9 mouse cellular contexts compared by ENCODE assay signal in genomic region chr17:56829795-56830194, GRCm38 (mm10). TPM values are rescaled to one million over a fixed set of nuclear protein-coding genes. Genes with fewer than 3 reads are reported as not detected.
A peak's percentile ranks its signal among the peaks of the same experiment; 100 is the strongest.
DNase-seq lines count a peak whose midpoint lies in the region; ATAC-seq and TF ChIP-seq lines count a peak whose summit lies in the region.
"Had no signal": no experiment of that assay in that cellular context is flagged by ENCODE, and none has a peak within 500 bp of the region (broad histone marks: within the 10 kb centered on the region; RNA-seq: fewer than 3 reads in every experiment).

No protein-coding gene starts in this region.

- WGBS in thymus, adult 2 months = 20% methylated on average over 27 of the region's 27 CpGs
- under 1% methylated on average over 27 of the region's 27 CpGs for WGBS in hindbrain, embryonic 12.5 days
- WGBS in midbrain, embryonic 11.5 days = under 1% methylated on average over 27 of the region's 27 CpGs

- no peak for ATAC-seq in hindbrain, embryonic 12.5 days (ENCODE audit: low FRiP score)
- no peak for ATAC-seq in midbrain, embryonic 11.5 days (ENCODE audit: low FRiP score)

- H3K27me3 ChIP-seq in thymus, adult 2 months (ENCODE audit: control insufficient read depth, insufficient read depth, low read length) = peaks cover 4% of the 10 kb centered on the region; the same call in 1 of the 2 replicates
- H3K27me3 ChIP-seq in hindbrain, embryonic 12.5 days = peaks cover 29% of the 10 kb centered on the region
- peaks cover 2% of the 10 kb centered on the region; the same call in 1 of the 2 replicates for H3K27me3 ChIP-seq in midbrain, embryonic 11.5 days (ENCODE audit: control insufficient read depth, insufficient read depth, low read length)

- no peaks in the 10 kb centered on the region for H3K36me3 ChIP-seq in thymus, adult 2 months (ENCODE audit: control insufficient read depth, insufficient read depth, low read length)
- no peaks in the 10 kb centered on the region for H3K36me3 ChIP-seq in hindbrain, embryonic 12.5 days
- no peaks in the 10 kb centered on the region for H3K36me3 ChIP-seq in midbrain, embryonic 11.5 days (ENCODE audit: control insufficient read depth, insufficient read depth, low read length)

- peak; percentile 14 for DNase-seq in cerebellum, adult 11 months
- DNase-seq in cerebellum, adult 9-10 months = no peak
- DNase-seq in thymus, adult 2 months = peak; percentile 23
- no peak for DNase-seq in thymus, postnatal 10 days (ENCODE audit: low spot score in 2 of 2)
- DNase-seq in midbrain, embryonic 11.5 days (ENCODE audit: low spot score, missing footprints) = peak; percentile 95
- no peak for DNase-seq in left cerebral cortex, adult 18-20 months (ENCODE audit: low spot score in 2 of 2)
- no peak for DNase-seq in gastrocnemius, postnatal 10 days

- H3K9ac ChIP-seq in hindbrain, embryonic 12.5 days = peak overlapping the region; percentile 60
- H3K9ac ChIP-seq in midbrain, embryonic 11.5 days (ENCODE audit: low read length) = peak overlapping the region; percentile 73

- H3K4me3 ChIP-seq in thymus, adult 2 months (ENCODE audit: control insufficient read depth, insufficient read depth, low read length) = peak overlapping the region; percentile 46
- peak overlapping the region; percentile 68 for H3K4me3 ChIP-seq in hindbrain, embryonic 12.5 days
- peak overlapping the region; percentile 68 for H3K4me3 ChIP-seq in midbrain, embryonic 11.5 days (ENCODE audit: low read depth, low read length)

- peak overlapping the region; percentile 77 for H3K4me2 ChIP-seq in hindbrain, embryonic 12.5 days (replicated peaks)
- peak overlapping the region; percentile 71 for H3K4me2 ChIP-seq in midbrain, embryonic 11.5 days

- H3K27ac ChIP-seq in thymus, adult 2 months (ENCODE audit: control insufficient read depth, insufficient read depth, low read length) = no peak overlapping the region
- no peak overlapping the region for H3K27ac ChIP-seq in hindbrain, embryonic 12.5 days
- H3K27ac ChIP-seq in midbrain, embryonic 11.5 days (ENCODE audit: low read depth, low read length) = no peak overlapping the region

- H3K4me1 ChIP-seq in thymus, adult 2 months (replicated peaks; ENCODE audit: control insufficient read depth, insufficient read depth, low read length) = peaks cover 18% of the 10 kb centered on the region
- H3K4me1 ChIP-seq in hindbrain, embryonic 12.5 days = peaks cover 12% of the 10 kb centered on the region
- H3K4me1 ChIP-seq in midbrain, embryonic 11.5 days (ENCODE audit: control insufficient read depth, insufficient read depth, low read length) = peaks cover 13% of the 10 kb centered on the region

- H3K9me3 ChIP-seq in hindbrain, embryonic 12.5 days (replicated peaks) = no peaks in the 10 kb centered on the region
- no peaks in the 10 kb centered on the region for H3K9me3 ChIP-seq in midbrain, embryonic 11.5 days (ENCODE audit: control insufficient read depth, low read length)

- TF ChIP-seq CTCF in thymus, adult 2 months (IDR thresholded peaks at IDR 0.05; ENCODE audit: borderline replicate concordance, control insufficient read depth, extremely low read depth, insufficient read depth, low read length, poor library complexity) = no peak

- TF ChIP-seq POLR2A in thymus, adult 2 months (IDR thresholded peaks at IDR 0.05; ENCODE audit: control insufficient read depth, extremely low read depth, insufficient read depth, low read length, poor library complexity) = no peak

RNA-seq across cellular contexts. Expression of gene Rfx2, which starts 1.0 kb away (rescaled TPM):
- 31.3 and 44.2 TPM in 2 replicates for polyA plus RNA-seq in thymus, adult 2 months (2012; rRNA removed)
- 8.7 and 10.2 TPM in 2 replicates for polyA plus RNA-seq in hindbrain, embryonic 12.5 days (2016; fragmentation: Nextera tagmentation; extraction: Ambion mirVana)
- polyA plus RNA-seq in midbrain, embryonic 11.5 days (2014; fragmentation: Nextera tagmentation; extraction: Ambion mirVana) = 4.6 and 4.8 TPM in 2 replicates
- total RNA-seq in left cerebral cortex, adult 18-20 months (2021) = 1 to 10 TPM; 2.6 to 2.7 TPM
- 1 to 10 TPM; 2.6 to 5.5 TPM for total RNA-seq in gastrocnemius, postnatal 10 days (2021)

RNA-seq across cellular contexts. Expression of gene Acsbg2, which starts 44.5 kb away (rescaled TPM):
- 0.11 TPM in 1 of 2 replicates, not detected in the other for polyA plus RNA-seq in thymus, adult 2 months (2012; rRNA removed)
- polyA plus RNA-seq in hindbrain, embryonic 12.5 days (2016; fragmentation: Nextera tagmentation; extraction: Ambion mirVana) = not detected in 2 replicates
- polyA plus RNA-seq in midbrain, embryonic 11.5 days (2014; fragmentation: Nextera tagmentation; extraction: Ambion mirVana) = not detected in 2 replicates
- not detected for total RNA-seq in left cerebral cortex, adult 18-20 months (2021)
- not detected for total RNA-seq in gastrocnemius, postnatal 10 days (2021)
- polyA plus RNA-seq: C2C12 had no signal

RNA-seq across cellular contexts. Expression of gene 1700061G19Rik, which starts 45.5 kb away (rescaled TPM):
- 0.10 and 0.19 TPM in 2 replicates for polyA plus RNA-seq in thymus, adult 2 months (2012; rRNA removed)
- polyA plus RNA-seq in hindbrain, embryonic 12.5 days (2016; fragmentation: Nextera tagmentation; extraction: Ambion mirVana) = 0.27 and 0.52 TPM in 2 replicates
- 0.11 and 0.25 TPM in 2 replicates for polyA plus RNA-seq in midbrain, embryonic 11.5 days (2014; fragmentation: Nextera tagmentation; extraction: Ambion mirVana)
- total RNA-seq in left cerebral cortex, adult 18-20 months (2021) = under 1 TPM; 0.14 to 0.40 TPM
- under 1 TPM in 1 of 2 experiments, not detected in 1; 0.11 TPM for total RNA-seq in gastrocnemius, postnatal 10 days (2021)

RNA-seq across cellular contexts. Expression of gene Prr22, which starts 59.7 kb away (rescaled TPM):
- polyA plus RNA-seq in thymus, adult 2 months (2012; rRNA removed) = 4.1 and 4.5 TPM in 2 replicates
- 1.3 and 1.7 TPM in 2 replicates for polyA plus RNA-seq in hindbrain, embryonic 12.5 days (2016; fragmentation: Nextera tagmentation; extraction: Ambion mirVana)
- polyA plus RNA-seq in midbrain, embryonic 11.5 days (2014; fragmentation: Nextera tagmentation; extraction: Ambion mirVana) = 0.54 and 1.0 TPM in 2 replicates
- total RNA-seq in left cerebral cortex, adult 18-20 months (2021) = 1 to 10 TPM in 1 of 2 experiments, under 1 TPM in 1; 0.88 to 1.1 TPM
- under 1 TPM; 0.19 to 0.20 TPM for total RNA-seq in gastrocnemius, postnatal 10 days (2021)

Comparison
In these comparisons a context has a peak if more than half of its experiments do, and no peak if none do; other contexts are left out.
1. DNase-seq: peak in cerebellum, adult 11 months (single experiment), thymus, adult 2 months (single experiment) and midbrain, embryonic 11.5 days (single experiment); none in cerebellum, adult 9-10 months (single experiment), thymus, postnatal 10 days (0 of 2), left cerebral cortex, adult 18-20 months (0 of 2) and gastrocnemius, postnatal 10 days (single experiment).
2. Peak in every context shown above with its lines, with median percentiles within 50 percentile points of each other: H3K4me3 ChIP-seq.